Mouse (Mus musculus) embryonic facial prominence, embryonic 10.5 days (tissue): Measurements from ENCODE around the gene Klre1. TPM values are rescaled to one million over a fixed set of nuclear protein-coding genes. Genes with fewer than 3 reads are reported as not detected.
A peak's percentile ranks its signal among the peaks of the same experiment; 100 is the strongest.

Experiments
- DNase-seq: peaks from one replicate; pipeline ENCODE4 v3.0.0-alpha.2; 2017; ENCODE audit warnings: low spot score
- H3K27ac ChIP-seq: fragments of 300-500 bp; sonication (generic); replicated peaks from 2 replicates; pipeline ENCODE4 v1.5.1; 2016; ENCODE audit warnings: mild to moderate bottlenecking
- H3K27me3 ChIP-seq: fragments of 300-500 bp; sonication (generic); replicated peaks from 2 replicates; pipeline ENCODE4 v1.6.1; 2016; ENCODE audit warnings: low read depth, mild to moderate bottlenecking; ENCODE audit not compliant: poor library complexity, severe bottlenecking
- H3K36me3 ChIP-seq: fragments of 300-500 bp; sonication (generic); replicated peaks from 2 replicates; pipeline ENCODE4 v1.6.1; 2016; ENCODE audit warnings: mild to moderate bottlenecking, moderate library complexity
- H3K4me1 ChIP-seq: fragments of 300-500 bp; sonication (generic); 2 replicates; pipeline ENCODE4 v1.6.1; 2016
- H3K4me3 ChIP-seq: fragments of 300-500 bp; sonication (generic); 2 replicates; pipeline ENCODE4 v1.5.1; 2016; ENCODE audit warnings: mild to moderate bottlenecking, moderate library complexity
- H3K9me3 ChIP-seq: fragments of 300-500 bp; sonication (generic); 2 replicates; pipeline ENCODE4 v1.6.1; 2016; ENCODE audit warnings: mild to moderate bottlenecking
- WGBS: fragments of 180-500 bp; shearing (Covaris S2); methylation state at CpG from one replicate; pipeline ENCODE4 v1.1.7; 2016; 5-methylcytosine and 5-hydroxymethylcytosine counted together
- polyA plus RNA-seq: library from polyadenylated mRNA; unstranded; fragments of >200 nt; fragmentation: Nextera tagmentation; extraction: Ambion mirVana; gene quantifications from 2 replicates; pipeline ENCODE4 v1.2.1, GENCODE M21; 2016

Klre1 gene
- polyA plus RNA-seq, 1 experiment from 2014 or later, result not detected

- 85% methylated on average over 2 of the region's 2 CpGs for WGBS
- Histone ChIP-seq H3K27me3 (no peaks in the 10 kb centered on the region), H3K27ac (no peak overlapping the region), H3K9me3 (no peaks in the 10 kb centered on the region), H3K4me3 (no peak overlapping the region), H3K36me3 (no peaks in the 10 kb centered on the region; the same call in 1 of the 2 replicates), H3K4me1 (no peaks in the 10 kb centered on the region)
- DNase-seq, result no peak
Measured at GRCm38 (mm10) chr6:129547277-129547676, 30.4 kb upstream of the Klre1 start.

GRCm38 (mm10) chr6:129548009-129548408 is 29.7 kb upstream of the Klre1 start:
- H3K27me3 ChIP-seq, result no peaks in the 10 kb centered on the region
- H3K27ac ChIP-seq, result no peak overlapping the region
- H3K9me3 ChIP-seq, result no peaks in the 10 kb centered on the region
- no peaks in the 10 kb centered on the region for H3K36me3 ChIP-seq
- whole genome bisulfite sequencing, result 75% methylated on average over 3 of the region's 3 CpGs
- no peak for DNase-seq
- H3K4me1 ChIP-seq, result no peaks in the 10 kb centered on the region
- H3K4me3 ChIP-seq, result no peak overlapping the region

- no peak overlapping the region for H3K27ac ChIP-seq
- no peaks in the 10 kb centered on the region for H3K36me3 ChIP-seq
- H3K27me3 ChIP-seq, result no peaks in the 10 kb centered on the region
- no peaks in the 10 kb centered on the region for H3K9me3 ChIP-seq
- H3K4me3 ChIP-seq, result no peak overlapping the region
- no peak for DNase-seq
- H3K4me1 ChIP-seq, result no peaks in the 10 kb centered on the region
Measured at GRCm38 (mm10) chr6:129557298-129558023, 20.2 kb upstream of the Klre1 start.

GRCm38 (mm10) chr6:129558946-129559640 is 18.6 kb upstream of the Klre1 start:
- Histone ChIP-seq H3K4me3 (no peak overlapping the region), H3K36me3 (no peaks in the 10 kb centered on the region), H3K4me1 (no peaks in the 10 kb centered on the region), H3K27ac (no peak overlapping the region), H3K9me3 (no peaks in the 10 kb centered on the region), H3K27me3 (no peaks in the 10 kb centered on the region)
- 28% methylated on average over 12 of the region's 12 CpGs for WGBS
- peak; percentile 80 for DNase-seq

- no peak for DNase-seq
- H3K9me3 ChIP-seq, result no peaks in the 10 kb centered on the region
- no peaks in the 10 kb centered on the region for H3K27me3 ChIP-seq
- no peaks in the 10 kb centered on the region for H3K36me3 ChIP-seq
- H3K4me1 ChIP-seq, result no peaks in the 10 kb centered on the region
- no peak overlapping the region for H3K4me3 ChIP-seq
- 61% methylated on average over 4 of the region's 4 CpGs for WGBS
- no peak overlapping the region for H3K27ac ChIP-seq
Measured at GRCm38 (mm10) chr6:129559641-129560027, 18.1 kb upstream of the Klre1 start.

- Histone ChIP-seq H3K4me1 (no peaks in the 10 kb centered on the region), H3K27ac (no peak overlapping the region), H3K9me3 (no peaks in the 10 kb centered on the region), H3K36me3 (no peaks in the 10 kb centered on the region), H3K27me3 (no peaks in the 10 kb centered on the region), H3K4me3 (no peak overlapping the region)
- 76% methylated on average over 2 of the region's 2 CpGs for WGBS
- no peak for DNase-seq
Measured at GRCm38 (mm10) chr6:129565257-129565656, 12.4 kb upstream of the Klre1 start.

GRCm38 (mm10) chr6:129575315-129575714 is 2.4 kb upstream of the Klre1 start:
- Histone ChIP-seq H3K27ac (no peak overlapping the region), H3K4me1 (no peaks in the 10 kb centered on the region), H3K9me3 (no peaks in the 10 kb centered on the region), H3K27me3 (no peaks in the 10 kb centered on the region), H3K36me3 (no peaks in the 10 kb centered on the region), H3K4me3 (no peak overlapping the region)
- 48% methylated on average over 2 of the region's 2 CpGs for WGBS
- DNase-seq, result no peak

GRCm38 (mm10) chr6:129581274-129581673 is 3.6 kb downstream of the Klre1 start:
- 66% methylated on average over 4 of the region's 4 CpGs for WGBS
- no peak overlapping the region for H3K4me3 ChIP-seq
- H3K36me3 ChIP-seq, result no peaks in the 10 kb centered on the region
- DNase-seq, result no peak
- H3K9me3 ChIP-seq, result no peaks in the 10 kb centered on the region
- no peak overlapping the region for H3K27ac ChIP-seq
- H3K4me1 ChIP-seq, result no peaks in the 10 kb centered on the region
- no peaks in the 10 kb centered on the region for H3K27me3 ChIP-seq

- no peak for DNase-seq
- WGBS, result 83% methylated on average over 4 of the region's 4 CpGs
- H3K4me3 ChIP-seq, result no peak overlapping the region
- no peaks in the 10 kb centered on the region for H3K9me3 ChIP-seq
- H3K27me3 ChIP-seq, result no peaks in the 10 kb centered on the region
- no peaks in the 10 kb centered on the region for H3K4me1 ChIP-seq
- H3K27ac ChIP-seq, result no peak overlapping the region
- no peaks in the 10 kb centered on the region for H3K36me3 ChIP-seq
Measured at GRCm38 (mm10) chr6:129581896-129582295, 4.2 kb downstream of the Klre1 start.

- no peaks in the 10 kb centered on the region for H3K9me3 ChIP-seq
- 78% methylated on average over 3 of the region's 3 CpGs for WGBS
- DNase-seq, result no peak
- no peak overlapping the region for H3K27ac ChIP-seq
- no peaks in the 10 kb centered on the region for H3K36me3 ChIP-seq
- H3K27me3 ChIP-seq, result no peaks in the 10 kb centered on the region
- no peak overlapping the region for H3K4me3 ChIP-seq
- no peaks in the 10 kb centered on the region for H3K4me1 ChIP-seq
Measured at GRCm38 (mm10) chr6:129583014-129583413, 5.3 kb downstream of the Klre1 start.

- no peak within 1 kb of the TSS for H3K27ac ChIP-seq
- no peak within 1 kb of the TSS for H3K4me3 ChIP-seq
- H3K27me3 ChIP-seq, result no peaks in the 10 kb centered on the region
- H3K9me3 ChIP-seq, result no peaks in the 10 kb centered on the region
- H3K36me3 ChIP-seq, result no peaks in the 10 kb centered on the region
- H3K4me1 ChIP-seq, result no peaks in the 10 kb centered on the region
- WGBS, result 80% methylated on average over 3 of the region's 3 CpGs
- no peak for DNase-seq
Measured at GRCm38 (mm10) chr6:129591508-129591907, 13.8 kb downstream of the Klre1 start, which contains the start of gene Klrd1. Klrd1 (plus strand) TSS chr6:129591782.

- no peaks in the 10 kb centered on the region for H3K9me3 ChIP-seq
- no peaks in the 10 kb centered on the region for H3K27me3 ChIP-seq
- H3K27ac ChIP-seq, result no peak overlapping the region
- H3K4me1 ChIP-seq, result no peaks in the 10 kb centered on the region
- H3K36me3 ChIP-seq, result no peaks in the 10 kb centered on the region
- no peak for DNase-seq
- H3K4me3 ChIP-seq, result no peak overlapping the region
Measured at GRCm38 (mm10) chr6:129608372-129608771, 30.7 kb downstream of the Klre1 start.

GRCm38 (mm10) chr6:129623735-129624134 is 46.0 kb downstream of the Klre1 start, which contains the start of gene Klrk1:
Klrk1 (minus strand) TSS chr6:129623864.
- Histone ChIP-seq H3K4me3 (no peak within 1 kb of the TSS), H3K36me3 (no peaks in the 10 kb centered on the region), H3K27ac (no peak within 1 kb of the TSS), H3K27me3 (no peaks in the 10 kb centered on the region), H3K9me3 (no peaks in the 10 kb centered on the region), H3K4me1 (no peaks in the 10 kb centered on the region)
- DNase-seq, result no peak
- 82% methylated on average over 4 of the region's 4 CpGs for WGBS
